In genomic region chr14:122382281-122382680, GRCm38 (mm10) we compare ENCODE assay signal across 12 mouse cellular contexts.
"Had no signal": no experiment of that assay in that cellular context is flagged by ENCODE, and none has a peak within 500 bp of the region (broad histone marks: within the 10 kb centered on the region; RNA-seq: fewer than 3 reads in every experiment).

No protein-coding gene starts in this region.

- H3K4me2 ChIP-seq: kidney, embryonic 15.5 days; liver, embryonic 11.5 days; liver, embryonic 15.5 days; neural tube, embryonic 12.5 days had no signal

- ATAC-seq: lung, postnatal 0 days had no signal

- H3K4me1 ChIP-seq: liver, embryonic 15.5 days had no signal

- DNase-seq: kidney, postnatal 14 days; lung, adult 2 months; lung, postnatal 36 days; right cerebral cortex, postnatal 4 days; spleen, adult 18-20 months; thymus, adult 18-20 months; thymus, postnatal 14 days had no signal

- H3K27ac ChIP-seq: kidney, embryonic 15.5 days; liver, embryonic 15.5 days; neural tube, embryonic 12.5 days had no signal

- H3K9me3 ChIP-seq: kidney, embryonic 15.5 days; liver, embryonic 15.5 days; neural tube, embryonic 12.5 days had no signal

- H3K9ac ChIP-seq: kidney, embryonic 15.5 days; liver, embryonic 15.5 days; neural tube, embryonic 12.5 days had no signal

- H3K27me3 ChIP-seq: liver, embryonic 15.5 days had no signal

- H3K4me3 ChIP-seq: kidney, embryonic 15.5 days; liver, embryonic 15.5 days; neural tube, embryonic 12.5 days had no signal

- H3K36me3 ChIP-seq: kidney, embryonic 15.5 days; liver, embryonic 15.5 days; neural tube, embryonic 12.5 days had no signal
